Mouse (Mus musculus): ENCODE results near the gene Hoxb8. TPM values are rescaled to one million over a fixed set of nuclear protein-coding genes. Genes with fewer than 3 reads are reported as not detected.

Gene Hoxb8
- not detected for polyA plus RNA-seq (2017; shearing (Covaris generic))

DNA sequence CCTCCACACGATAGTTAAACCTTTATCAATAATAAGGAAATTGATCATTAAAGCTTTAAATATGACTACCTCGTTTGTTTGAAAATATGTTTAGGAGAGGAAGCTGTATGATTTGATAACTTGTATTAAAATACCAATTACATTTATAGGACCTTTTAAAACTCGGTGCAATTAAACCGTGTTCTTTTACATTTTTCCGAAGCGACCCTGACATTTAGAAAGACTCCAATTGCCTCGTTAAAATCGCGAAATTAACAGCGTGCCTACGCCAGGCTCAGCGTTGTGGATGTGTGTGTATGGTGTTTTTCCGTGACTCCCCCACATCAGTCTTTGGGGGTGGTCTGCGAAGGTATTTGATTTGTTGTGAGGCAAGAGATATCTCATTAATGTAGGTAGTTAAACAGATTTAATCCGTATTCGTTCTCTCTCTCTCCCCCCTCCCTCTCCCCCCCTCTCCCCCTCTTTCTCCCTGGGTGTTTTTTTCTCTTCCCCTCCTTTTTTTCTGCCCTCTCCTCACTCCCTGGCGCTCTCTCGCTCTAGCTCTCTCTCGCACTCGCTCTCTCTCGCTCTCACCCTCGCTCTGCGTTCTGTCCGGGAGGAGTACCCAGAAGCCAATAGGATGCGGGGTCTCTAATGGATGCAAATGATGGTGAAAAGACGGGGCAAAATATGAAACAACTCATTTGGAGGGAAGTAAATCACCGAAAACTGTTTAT lies at the start of gene Hoxb8:
Hoxb8 (plus strand) TSS at position 51 of the 716 bp plus-strand sequence.
- no peak for ATAC-seq

DNA sequence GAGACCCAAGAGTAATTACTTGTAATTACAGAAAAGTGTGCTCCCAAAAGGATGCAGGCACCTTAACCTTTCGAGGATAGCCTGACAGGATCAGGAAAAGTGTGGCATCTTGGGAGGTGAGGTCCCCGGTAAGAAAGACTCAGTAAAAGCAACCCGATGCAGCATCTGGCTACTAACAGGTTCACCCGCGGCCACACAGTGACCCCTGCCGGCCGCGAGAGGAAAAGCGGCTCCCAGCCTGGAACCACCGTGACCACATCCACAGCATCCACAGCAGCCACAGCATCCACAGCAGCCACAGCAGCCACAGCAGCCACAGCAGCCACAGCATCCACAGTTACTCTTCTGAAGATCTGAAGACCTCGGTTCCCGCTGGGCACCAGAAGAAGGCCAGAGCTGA lies 46.8 kb upstream of the Hoxb8 start:
- no peak for ATAC-seq

DNA sequence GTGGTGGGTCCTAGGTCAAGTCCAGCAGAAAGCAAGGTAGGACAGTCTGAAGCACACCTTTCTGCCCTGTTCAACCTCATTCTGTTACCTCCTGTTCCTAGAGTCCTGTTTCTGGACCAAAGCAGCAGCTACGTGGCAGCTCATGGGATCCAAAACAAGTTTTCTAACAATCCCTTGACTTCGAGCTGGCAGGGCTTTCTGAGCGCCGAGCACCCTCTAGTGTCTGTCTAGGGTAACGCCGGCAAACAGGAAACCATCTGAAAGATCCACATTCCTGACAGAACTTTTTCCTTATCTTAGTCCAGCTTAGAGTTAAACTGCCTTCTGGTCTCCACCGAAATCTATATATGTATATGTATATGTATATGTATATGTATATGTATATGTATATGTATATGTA lies 41.5 kb upstream of the Hoxb8 start:
- ATAC-seq, result no peak

DNA sequence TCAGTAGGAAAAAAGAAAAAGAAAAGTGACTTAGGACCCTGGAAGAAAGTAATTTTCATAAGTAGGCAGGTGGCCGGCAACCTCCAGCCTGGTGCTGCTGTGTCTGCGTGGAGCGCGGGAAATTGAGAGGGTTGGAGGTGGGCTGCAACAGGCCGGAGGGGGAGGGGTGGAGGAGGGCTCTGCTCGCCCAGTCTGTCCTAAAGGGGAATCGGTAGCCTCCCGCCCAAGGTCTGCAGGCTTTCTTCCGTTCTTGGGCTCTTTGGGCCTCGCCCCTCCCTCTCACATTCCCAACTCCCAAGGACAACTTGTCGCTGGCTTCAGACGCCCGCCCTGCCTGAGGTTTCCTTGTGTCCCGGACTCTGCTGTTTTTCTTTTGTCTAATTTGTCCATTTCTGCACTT lies 30.8 kb upstream of the Hoxb8 start:
- no peak for ATAC-seq

DNA sequence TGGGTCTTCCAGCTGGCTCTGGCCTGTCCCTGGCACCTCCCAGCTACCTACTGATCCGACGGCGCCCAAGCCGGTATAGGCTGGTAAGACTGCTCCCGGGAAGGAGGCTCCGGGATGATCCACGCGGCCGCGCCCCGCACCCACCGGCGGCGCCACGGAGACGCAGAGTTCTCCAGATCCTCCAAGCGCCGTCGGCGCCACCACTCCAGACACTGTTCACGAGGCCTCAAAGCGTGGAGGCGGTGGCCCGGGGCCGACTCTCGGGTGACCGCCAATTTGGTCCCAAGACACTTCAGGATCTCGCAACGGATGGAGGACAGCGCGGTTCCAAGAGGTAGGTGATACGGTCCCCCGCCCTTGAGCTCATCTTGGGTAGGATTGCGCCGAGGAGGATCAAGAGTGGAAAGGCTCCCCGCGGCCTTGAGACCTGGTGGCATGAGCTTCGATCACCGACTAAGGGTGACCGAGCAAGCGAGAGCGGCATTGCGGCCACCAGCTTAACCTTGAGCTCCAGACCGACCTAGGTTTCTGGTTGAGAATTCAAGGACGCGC lies 30.1 kb upstream of the Hoxb8 start:
- ATAC-seq, result no peak

DNA sequence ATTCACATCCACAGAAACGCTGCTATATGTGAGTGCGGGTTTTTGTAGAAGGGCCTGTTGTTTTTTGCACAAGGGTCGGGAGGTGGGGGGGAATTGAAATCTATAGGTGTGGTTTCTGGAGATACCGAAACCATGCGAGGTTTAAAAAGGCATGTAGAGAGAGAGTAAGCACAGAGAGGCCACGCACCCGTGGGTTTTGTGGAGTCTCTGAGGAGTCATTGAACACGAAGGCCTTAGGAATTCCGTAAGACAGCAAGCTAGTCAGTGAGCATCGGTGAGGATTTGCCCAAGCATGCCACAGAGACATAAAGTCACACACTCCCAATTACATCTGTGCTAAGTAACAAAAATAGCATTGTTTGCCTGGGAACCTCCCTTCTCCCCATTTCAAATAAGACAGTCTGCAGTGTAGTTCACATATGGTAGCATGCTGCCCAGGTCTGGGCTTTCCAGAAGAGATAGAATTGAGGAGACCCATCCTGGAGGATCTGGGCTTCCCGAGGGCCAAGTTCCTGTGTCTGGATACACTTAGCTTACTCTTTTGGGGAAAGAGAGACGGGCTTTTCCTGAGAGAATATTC lies 29.1 kb upstream of the Hoxb8 start:
- ATAC-seq, result no peak

DNA sequence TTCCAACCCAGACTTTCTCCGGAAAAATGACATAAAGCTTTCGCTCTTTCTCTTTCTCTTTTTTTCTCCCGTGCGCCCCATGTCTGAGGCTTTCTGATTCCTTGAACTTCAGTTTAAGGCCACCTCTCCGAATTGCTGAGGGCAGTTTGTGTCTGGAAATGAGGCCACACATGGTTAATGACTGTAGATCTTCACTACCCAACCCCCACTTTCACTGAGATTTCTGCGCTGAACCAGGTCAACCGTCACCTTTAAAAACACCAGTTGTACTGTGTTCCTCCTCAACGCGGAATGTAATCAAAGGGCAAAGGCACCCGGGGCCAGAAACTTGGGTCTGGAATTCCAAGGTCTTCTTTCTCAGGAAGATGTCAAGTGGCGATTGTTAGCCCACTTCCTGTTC lies 27.5 kb upstream of the Hoxb8 start:
- ATAC-seq, result no peak

DNA sequence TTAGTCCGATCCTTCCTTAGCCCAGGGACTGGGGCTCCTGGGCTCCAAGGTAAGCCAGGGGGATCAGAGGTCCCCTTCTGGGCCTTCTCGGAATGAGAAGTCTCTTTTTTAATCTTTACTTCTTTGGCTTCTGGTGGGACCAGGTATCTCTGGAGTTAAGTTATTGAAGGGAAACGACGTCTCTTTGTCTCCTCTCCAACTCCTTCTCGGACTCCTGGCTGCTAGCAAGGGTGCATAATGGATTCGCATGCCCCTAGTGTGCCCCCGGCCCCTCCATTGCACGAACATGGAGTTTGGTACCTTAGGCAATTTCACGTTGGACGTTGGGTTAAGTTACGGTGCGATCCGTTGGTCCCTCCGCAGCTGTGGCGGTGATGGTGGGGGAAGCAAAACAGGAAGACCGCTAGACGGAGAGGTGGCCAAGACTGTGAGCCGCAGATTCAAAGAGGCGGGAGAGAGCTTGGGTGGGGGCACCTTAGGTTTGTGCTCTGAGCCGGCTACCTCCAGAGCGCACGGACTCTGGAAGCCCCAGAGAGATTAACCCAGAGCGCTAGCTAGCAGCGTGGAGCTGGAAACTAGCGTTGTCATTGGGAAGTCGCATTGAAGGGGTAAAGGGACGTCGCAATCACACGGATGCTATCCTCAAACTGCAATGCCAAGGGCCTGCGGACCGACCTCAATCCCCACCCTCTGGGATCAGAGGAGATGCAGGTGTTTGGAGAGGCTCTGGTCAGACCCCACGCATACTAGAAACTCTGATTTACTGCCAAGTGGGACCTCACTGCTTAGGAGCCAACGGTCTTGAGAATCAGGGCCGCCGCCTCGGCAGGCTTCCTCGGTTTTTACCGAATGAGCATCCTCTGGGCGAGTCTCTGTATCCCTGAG lies 26.4 kb upstream of the Hoxb8 start:
- ATAC-seq, result no peak

DNA sequence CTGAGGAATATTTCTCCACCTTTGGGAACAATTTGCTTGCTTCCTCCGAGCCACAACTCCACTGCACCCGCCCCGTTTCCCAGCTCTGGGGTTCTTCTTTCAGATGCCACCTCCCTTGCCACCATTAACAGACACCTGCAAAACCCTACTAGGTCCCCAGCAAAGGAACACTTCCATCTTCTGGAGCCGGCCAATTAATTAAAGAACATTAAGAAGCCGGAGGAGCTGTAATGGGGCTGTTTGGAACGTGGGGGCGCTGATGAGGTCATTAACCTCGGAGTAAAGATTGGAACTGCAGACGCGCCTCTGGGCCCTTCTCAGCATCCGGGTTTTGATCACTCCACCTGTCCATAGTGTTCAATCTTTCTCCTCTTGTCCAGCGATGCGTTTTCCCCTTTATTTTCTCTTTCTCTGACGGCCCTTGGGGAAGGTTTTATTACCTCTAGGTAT lies 25.7 kb upstream of the Hoxb8 start:
- ATAC-seq, result no peak

DNA sequence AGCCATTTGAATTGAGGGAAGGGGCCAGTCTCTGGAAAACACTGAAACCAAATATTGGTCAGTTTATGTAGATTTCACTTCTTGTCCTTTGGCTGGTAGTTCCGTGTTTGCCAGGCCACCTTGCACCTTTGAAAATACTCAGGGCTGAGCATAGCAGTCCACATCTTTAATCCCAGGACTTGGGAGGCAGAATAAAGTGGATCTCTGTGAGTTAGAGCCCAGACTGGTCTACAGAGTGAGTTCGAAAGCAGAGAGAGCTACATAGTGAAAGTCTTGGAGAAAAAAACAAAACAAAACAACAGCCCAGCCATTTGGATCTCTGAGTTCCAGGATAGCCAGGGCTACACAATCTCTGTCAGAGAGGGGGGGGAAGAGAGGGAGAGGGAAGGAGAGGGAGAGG lies 24.6 kb upstream of the Hoxb8 start:
- no peak for ATAC-seq

DNA sequence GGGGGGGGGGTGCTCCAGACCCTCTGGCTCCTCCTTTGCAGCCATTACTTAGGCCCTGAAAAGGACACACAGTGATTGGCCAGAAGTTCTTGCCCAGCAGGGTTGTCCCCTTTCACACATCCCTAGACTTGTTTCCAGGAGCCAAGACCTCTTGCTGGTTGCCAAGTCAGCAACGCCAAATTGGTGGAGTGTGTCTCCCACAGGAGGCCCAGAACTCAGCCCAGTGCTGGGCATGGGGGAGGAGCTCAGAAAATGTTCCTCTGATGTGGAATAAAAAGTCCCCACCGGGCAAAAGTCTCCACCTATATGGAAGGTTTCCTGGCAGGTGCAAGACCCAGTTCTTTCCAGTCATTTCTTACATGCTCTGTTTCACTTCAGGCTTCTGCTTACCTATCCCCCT lies 22.7 kb upstream of the Hoxb8 start:
- ATAC-seq, result no peak

DNA sequence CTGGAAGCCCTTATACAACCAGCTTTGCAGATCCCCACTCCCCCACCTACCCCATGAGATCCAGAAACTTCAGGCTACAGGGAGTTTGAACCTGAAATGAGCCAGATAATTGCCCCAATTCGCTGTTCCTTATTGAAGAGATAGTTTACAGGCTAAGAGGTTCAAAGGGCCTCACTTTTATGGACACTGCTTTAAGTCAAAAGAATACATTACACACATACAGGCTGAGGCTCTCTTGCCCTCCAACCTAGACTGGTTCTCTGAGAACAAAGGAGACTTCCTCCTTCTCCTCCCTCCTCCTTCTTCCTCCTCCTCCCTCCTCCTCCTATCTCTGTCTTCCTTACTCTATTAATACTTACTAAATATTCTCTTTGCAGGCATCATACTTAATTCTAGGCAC lies 22.2 kb upstream of the Hoxb8 start:
- no peak for ATAC-seq

DNA sequence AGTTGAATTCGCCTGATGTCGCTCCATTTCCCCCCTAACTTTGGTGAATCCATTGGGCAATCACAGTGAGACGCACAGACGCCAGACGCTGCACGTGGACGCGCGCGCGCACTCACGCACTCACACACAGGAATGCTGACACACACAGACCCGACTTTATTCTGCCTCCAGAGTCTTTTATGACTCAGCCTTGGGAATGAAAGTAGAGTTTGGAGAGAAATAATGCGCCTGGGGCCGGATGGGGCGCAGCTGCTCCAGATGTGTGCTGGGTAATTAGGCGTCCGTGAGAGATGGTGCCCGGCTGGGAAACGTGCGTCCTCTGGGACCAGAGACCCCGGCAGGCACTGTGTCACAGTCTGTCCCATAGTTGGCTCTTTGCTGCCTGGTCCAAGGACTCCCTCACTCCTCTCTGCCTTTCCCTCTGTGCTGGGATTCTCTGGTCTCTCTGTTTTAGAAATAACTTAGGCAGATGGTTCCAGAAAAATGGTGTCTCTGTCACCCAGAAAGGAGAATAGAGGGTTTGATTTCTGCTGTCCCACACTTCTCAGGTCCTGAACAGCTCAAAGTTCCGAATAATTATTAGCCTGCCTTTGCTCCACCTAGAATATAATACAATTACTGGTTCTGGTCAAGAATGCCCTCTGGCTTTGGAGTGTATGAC lies 21.3 kb upstream of the Hoxb8 start:
- ATAC-seq, result no peak

DNA sequence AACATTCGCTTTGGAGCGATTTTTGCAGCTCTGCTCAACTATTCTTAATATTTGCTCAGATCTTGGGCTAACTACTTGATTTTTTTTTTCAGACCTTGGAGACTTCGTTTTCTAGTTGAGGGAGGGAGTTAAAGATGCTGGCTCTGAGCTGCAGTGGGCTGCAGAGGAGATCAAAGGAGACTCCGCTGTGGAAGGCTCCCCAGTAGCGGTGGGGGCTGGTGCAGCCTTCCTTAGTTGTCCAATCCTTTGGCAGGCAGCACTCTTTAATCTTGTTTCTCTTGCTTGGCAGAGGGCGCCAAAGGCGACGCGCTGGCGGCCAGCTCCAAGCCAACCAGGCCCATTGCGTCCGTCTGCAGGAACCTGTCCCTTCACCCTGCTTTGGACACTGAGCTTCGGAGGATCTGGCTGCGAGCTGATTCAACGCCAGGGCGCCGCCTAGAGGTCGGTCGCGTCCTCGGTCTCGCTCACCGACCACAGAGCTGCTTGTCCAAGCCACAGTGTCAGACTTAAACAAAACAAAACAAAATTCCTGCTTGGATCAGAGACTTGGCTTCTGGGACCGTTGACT lies 20.3 kb upstream of the Hoxb8 start:
- no peak for ATAC-seq

DNA sequence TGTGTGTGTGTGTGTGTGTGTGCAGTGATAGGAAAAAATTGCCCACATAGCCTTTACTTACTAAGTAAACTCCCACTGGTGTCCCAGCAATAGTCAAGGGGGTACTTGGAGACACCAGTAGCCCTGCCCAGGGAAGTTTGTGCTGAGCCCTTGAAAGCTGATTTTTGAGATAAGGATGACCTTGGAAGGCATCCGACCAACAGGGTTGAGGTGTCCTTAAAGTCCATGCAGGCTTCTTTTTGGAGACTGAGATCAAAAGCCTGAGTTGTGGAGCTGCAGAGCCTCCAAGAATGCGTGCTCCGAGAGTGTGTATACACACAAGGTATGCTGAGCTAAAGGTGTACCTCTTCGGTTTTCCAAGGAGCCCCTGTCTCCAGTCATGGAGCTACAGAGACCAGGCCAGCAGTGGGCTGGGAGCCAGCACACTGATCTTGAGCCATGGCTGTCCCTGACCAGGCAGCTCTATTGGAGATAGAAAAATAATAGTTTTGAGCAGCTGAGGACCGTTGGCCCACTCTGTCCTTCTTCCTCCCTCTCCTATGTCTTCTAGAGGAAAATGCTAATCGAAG lies 19.4 kb upstream of the Hoxb8 start:
- ATAC-seq, result no peak

DNA sequence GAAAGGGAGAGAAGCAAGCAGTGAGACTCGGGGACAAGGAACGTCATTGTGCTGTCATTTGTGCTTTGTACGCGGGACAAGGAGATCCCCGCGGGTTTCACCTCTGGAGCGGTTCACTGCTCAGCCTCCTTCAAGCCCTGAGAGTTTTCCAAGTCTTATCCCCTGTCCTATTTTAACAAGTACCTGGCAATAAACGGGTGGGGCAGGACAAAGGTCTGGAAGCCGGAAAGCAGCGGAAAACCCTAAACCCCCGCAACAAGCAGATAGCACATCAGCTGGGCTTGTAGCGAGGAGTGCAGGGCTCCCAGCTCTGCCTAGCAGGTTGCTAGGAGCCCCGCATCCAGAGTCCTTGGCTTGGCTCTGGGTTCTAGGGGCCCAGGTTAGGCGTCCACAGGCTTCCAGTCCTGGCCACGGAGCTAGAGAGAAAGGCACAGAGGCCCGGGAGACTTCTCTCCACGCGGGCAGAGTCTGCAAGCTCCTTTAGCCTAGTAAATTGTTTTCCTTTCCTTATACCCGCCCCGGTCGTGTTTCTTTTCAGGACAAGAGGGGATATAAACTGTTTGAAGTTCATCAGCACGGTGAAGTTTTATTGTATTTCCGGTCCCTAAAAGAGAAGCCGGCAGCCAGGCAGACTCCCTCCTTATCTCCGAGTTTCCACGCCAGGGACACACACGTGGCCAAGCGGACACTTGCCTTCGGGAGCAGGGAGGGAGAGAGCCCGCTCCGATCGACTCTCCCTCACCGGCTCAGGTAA lies 17.9 kb upstream of the Hoxb8 start:
- ATAC-seq, result no peak

DNA sequence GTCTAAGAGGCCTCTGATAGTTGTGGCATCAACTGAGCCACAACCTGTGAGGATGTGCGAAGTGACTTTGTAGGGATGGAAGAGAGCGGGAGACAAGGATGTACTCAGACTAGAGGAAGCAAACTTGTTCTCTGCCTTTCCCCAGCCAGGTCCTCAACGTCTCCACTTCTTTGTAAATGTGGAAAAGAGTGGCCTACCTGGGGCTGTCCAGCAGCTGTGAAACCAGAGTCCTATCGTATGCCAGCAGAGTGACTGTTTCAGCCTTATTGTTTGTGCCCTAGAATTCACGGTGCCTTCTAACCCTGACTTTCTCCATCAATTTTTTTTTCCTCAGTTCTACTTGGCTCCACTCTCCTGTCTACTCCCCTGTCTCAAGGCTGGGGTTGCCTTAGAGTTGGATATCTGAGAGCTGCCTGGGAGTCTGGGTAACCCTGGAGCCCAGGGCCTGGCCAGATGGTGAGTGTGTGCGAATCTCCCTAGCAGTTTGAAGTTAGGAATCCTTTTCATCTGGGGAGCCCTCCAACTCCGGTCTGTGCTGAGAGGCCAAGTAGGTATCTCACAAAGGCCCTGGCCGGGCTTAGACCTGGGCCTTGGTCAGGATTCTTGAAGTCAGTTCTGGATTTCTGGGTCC lies 17.2 kb upstream of the Hoxb8 start:
- ATAC-seq, result no peak

DNA sequence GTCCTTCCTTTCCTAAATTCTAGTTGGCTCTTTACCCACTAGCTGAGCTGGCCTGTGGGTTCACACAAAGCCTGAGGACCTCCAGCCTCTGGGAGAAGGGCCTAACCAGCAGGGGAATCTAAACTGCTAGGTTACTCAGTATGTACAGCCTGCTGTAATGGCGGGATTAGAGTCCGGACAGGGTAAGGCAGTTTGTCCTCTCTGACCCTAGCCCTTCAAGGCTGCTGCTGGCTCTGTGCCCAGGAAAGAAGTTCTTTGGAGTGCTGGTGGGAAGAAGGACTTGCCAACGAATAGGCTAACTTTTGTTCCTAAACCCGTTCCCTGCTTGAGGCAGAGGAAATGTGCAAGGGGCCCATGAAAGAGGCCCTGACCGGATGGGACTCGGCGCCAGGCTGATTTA lies 15.8 kb upstream of the Hoxb8 start:
- no peak for ATAC-seq

DNA sequence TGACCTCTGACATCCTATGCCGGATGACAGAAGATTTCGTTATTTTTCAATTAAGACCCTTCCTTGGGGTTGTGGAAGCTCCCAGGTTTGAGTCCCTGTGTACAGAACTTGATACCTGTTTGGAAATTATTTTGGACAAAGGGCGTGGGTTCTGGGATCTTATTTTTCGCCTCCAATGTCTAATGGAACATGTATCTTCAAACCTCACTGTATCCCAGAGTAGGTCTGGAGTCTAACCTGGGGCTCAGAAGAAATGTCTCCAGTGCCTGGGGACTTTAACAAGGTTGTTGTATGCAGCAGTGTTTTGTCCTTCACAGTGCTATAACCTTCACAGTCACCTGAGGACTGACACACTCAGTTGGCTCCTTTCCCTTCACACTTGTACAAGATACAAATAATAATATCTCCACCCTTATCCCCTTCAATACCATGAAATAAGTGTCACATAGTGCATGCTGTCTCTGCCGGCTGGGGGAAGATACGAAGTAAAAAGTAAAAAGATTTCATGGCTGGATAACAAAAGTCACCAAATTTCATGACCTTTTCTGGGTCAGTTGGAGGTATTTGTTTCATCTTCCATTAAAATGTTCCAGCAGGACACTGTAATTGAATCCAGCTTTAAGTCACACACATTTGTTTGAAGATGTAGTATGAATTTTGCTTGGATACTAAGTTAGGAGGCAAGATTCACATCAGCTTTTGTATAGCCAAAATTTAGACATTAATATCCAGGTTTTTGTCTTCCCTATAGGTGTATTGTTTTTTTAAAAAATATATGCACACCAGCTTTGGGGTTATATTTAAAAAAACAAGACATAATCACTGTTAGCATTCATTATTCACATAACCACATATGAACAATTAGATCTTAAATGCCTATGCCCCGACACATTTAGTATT lies 14.4 kb upstream of the Hoxb8 start:
- ATAC-seq, result no peak
